Mouse (Mus musculus): ENCODE results near the gene Nostrin.

GRCm38 (mm10) chr2:69206523-69206922 lies 70.9 kb downstream of the Nostrin start:
- no peak for TF ChIP-seq CTCF (conservative IDR thresholded peaks at IDR 0.05; ENCODE audit: low read length)
- no peak for TF ChIP-seq POU5F1 (IDR thresholded peaks at IDR 0.05; ENCODE audit: borderline replicate concordance, low read length)
